Mouse (Mus musculus): Measurements from ENCODE around the gene Usp2.
A peak's percentile ranks its signal among the peaks of the same experiment; 100 is the strongest.
"Not testable (repeated sequence)": the region's sequence is repeated elsewhere in the genome, so short reads cannot be mapped to it uniquely, and the experiment has no call there.

The Usp2 gene

DNA sequence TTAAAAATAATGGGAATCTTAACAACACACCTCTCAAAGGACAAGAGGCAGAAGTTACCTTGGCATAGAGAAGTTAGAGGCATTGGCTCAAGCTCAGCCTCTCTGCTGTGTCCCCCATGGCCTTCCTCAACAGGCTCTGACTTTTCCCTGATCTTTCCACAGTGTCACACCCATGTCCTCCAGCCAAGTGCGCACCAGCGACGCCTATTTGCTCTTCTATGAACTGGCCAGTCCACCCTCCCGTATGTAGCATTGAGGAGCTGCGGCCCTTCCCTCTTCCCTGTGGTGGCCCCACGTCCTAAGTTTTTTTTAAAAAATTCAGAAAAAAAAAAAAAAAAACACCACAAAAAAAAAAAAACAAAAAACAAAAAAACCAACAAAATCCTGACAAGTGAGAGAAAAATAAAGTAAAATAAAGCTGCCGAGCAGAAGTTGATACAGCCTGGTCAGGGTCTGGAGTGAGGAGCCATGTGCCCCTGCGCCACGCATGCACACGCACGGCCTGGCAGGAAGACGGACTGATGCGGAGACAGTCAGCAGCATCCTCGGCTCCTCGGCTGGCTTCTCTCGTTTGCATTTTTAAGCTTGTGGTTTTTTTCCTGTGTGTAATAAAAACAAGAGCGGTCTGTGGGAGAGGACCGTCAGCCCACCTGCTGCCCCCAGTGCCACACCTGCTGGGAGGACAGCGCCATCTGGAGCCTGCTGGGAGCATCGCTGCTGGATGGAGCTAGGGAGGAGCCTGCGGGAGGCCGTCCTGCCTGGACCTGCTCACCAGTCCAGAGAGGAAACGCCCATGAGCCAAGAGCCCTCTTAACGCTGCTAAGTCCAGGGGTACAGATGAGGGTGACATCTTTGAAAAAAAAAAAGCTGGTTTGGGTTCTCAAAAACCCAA, 27.0 kb downstream of the Usp2 start:
- no peak for DNase-seq (ENCODE audit: low read depth, low spot score)

DNA sequence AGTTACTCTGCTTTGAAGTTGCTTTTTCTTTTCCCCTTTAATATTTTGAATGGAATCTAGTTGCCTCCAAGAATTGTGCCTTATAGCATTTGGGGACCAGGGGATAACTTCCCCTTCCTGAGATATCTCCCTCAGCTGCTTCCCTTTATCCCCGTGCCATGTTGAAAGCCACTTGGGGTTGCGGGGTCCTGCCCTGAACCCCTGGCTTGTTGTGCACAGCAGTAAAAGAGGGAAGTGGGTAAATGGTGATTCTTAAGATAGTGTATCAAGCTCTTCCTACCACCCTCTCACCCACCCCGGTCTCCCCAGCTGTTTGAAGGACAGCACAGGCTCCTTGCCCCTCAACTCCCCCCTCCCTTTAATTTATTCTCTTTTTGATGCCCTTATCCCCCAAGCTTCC, 27.9 kb downstream of the Usp2 start:
- DNase-seq (ENCODE audit: low read depth, low spot score), result no peak

DNA sequence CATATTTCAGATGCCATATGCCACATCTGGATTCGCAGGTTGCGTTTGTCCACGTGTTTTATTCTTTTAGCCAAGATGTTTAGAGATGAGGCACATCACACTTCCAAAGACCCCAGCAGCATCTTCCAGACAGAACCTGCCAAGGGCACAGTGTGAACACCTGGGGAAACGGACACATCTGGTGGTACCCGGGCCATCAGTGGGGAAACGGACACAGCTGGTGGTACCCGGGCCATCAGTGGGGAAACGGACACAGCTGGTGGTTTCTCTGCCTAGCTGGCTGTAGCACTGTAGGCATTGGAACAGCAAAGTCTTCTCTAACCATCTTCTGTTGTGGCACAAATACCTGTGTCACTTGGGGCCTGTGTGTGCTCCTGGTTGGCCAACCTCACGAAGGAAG, 29.0 kb downstream of the Usp2 start:
- no peak for DNase-seq (ENCODE audit: low read depth, low spot score)

DNA sequence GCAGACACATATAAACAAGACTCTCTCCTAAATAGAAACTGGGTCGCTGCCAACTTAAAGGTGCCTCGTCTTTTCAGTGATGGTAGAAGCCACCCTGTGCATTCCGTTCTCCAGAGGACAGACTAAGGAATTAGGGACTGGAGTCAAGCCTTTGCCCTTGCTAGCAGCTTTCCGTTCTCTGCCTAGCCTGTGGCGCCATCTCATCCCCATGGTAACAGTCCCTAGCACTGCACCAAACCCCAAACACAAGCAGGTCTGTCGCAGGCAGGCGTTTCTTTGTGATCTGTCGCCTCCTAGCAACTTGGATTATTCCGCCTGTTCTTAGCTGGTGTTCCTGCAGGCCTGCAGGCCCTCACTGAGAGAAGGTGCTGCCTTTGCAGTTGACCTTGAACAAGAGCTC, 29.7 kb downstream of the Usp2 start:
- no peak for DNase-seq (ENCODE audit: low read depth, low spot score)

DNA sequence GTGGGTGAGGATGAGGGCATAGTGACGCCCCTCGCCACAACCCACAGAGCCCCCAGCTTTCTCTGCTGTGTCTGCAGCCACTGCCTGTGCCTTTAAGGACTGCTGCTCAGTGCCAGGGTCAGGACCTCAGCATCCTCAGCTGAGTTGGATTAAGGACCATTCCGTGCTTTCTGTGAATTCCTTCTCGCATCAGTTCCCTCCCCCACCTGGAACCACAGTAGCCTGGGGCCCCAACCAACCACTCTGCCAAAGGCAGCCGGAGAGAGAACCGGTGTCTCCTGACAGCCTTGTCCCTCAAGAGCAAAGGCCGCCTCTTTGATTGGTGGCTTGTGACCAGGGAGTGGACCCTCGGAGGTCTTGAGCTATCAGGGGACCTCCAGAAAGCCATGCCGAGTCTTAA, 34.7 kb downstream of the Usp2 start, which contains the start of gene Mfrp:
Mfrp (plus strand) TSS at position 240 of the 400 bp plus-strand sequence.
- DNase-seq (ENCODE audit: low read depth, low spot score), result no peak

DNA sequence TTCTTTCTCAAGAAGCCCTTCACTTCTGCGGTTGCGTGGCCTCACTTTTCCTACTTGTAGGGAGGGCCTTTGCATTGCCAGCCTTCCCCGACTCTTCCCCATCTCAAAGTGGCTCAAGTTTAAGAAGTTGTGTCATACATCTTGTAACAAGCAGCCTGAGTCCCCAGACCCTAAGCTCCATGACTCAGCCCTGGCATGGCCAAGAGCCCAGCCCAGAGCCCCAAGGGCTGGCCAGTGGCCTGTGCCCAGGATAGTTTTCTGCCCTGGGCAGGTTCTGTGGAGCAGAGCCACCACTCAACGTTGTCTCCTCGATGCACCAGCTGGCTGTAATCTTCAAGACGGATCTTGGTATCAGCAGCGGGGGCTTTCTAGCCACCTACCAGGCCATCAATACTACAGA, 38.1 kb downstream of the Usp2 start:
- DNase-seq (ENCODE audit: low read depth, low spot score), result no peak

DNA sequence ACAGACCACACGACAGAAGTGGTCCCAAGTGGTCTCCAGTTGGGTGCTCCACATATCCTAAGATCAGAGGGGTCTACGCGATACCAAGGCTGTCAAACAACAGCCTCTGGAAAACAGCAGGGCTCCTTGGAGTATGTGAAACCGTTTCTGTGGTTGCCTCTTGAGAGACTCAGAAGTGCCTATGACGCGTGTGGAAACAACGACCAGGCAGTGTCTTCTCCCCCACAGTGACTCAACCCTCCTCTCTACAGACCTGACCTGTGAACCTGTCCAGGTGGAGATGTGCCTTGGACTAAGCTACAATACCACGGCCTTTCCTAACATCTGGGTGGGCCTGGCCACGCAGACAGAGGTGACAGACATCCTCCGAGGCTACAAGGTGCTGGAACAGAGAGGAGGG, 39.0 kb downstream of the Usp2 start:
- DNase-seq (ENCODE audit: low read depth, low spot score), result no peak

DNA sequence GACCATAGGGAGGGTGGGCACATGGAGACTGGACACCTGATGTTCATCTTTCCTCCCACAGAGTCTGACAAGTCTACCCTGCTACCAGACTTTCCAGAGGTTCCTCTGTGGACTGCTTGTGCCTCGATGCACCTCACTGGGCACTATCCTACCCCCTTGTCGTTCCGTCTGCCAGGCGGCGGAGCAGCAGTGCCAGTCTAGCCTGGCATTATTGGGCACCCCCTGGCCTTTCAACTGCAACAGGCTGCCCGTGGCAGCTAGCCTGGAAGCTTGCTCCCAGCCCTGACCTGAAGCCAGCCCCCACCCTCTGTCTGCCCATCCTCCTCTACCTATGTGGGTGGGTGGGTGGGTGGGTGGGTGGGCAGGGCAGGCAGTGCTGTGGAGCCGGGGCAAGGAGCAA, 39.4 kb downstream of the Usp2 start:
- no peak for DNase-seq (ENCODE audit: low read depth, low spot score)

DNA sequence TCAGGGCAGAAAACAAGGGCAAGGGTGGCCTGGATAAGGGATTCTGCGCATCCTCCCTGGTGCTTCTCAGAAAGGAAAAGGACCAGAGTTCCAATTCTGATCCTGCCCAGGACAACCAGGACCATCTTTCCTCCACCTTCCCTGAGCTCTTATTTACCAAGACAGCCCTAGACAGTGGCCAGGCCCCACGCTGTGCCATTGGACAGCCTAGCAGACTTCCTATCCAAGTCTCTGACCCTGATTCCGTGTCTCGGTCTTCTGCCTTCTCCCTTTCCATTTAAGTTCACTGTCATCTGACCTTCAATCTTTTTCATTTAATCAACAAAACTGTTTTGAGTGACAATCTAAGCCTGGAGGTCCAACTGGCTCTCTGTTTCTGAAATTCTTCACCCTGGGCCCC, 39.8 kb downstream of the Usp2 start:
- no peak for DNase-seq (ENCODE audit: low read depth, low spot score)

DNA sequence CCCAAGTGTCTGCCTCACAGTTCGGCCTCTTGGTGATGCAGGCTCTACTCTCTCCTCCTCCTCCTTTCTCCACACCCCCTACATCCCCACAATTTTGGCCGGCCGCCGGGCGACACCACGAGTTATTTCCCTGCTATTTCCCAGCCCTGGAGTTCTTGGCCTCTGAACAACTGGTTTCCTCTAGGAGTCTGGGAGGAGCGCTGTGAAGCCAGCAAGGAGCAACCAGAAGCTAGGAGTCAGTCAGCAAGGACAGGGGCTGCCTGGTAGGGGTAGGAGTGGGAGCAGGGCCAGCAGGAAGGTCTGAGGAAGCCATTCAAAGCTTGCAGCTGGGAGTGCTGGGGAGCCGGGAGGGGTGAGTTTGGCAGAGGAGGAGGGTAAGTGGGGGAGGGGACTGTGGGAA, 40.3 kb downstream of the Usp2 start, which contains the start of gene C1qtnf5:
C1qtnf5 (plus strand) TSS at position 136 of the 400 bp plus-strand sequence.
- DNase-seq (ENCODE audit: low read depth, low spot score), result no peak

DNA sequence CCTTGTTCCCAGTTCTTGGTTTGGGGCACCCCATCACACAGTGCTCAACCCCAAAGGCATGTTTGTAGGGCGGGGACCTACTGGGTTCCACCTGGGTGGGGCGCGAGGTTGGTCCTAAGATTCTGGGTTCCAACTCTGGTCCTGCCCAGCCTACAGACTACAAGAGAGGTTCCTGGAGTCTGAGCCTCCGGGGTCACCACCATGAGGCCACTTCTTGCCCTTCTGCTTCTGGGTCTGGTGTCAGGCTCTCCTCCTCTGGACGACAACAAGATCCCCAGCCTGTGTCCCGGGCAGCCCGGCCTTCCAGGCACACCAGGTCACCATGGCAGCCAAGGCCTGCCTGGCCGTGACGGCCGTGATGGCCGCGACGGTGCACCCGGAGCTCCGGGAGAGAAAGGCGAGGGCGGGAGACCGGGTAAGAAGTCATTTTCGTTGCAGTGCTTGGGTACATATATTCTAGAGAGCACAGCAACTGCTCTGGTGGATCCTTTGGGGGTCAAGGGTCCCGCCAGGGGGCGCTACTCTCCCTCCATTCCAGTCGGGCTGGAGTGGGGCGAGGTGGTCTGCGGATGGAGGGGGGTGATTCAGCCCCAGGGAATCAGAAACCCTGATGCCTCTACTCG, 40.8 kb downstream of the Usp2 start:
- no peak for DNase-seq (ENCODE audit: low read depth, low spot score)

DNA sequence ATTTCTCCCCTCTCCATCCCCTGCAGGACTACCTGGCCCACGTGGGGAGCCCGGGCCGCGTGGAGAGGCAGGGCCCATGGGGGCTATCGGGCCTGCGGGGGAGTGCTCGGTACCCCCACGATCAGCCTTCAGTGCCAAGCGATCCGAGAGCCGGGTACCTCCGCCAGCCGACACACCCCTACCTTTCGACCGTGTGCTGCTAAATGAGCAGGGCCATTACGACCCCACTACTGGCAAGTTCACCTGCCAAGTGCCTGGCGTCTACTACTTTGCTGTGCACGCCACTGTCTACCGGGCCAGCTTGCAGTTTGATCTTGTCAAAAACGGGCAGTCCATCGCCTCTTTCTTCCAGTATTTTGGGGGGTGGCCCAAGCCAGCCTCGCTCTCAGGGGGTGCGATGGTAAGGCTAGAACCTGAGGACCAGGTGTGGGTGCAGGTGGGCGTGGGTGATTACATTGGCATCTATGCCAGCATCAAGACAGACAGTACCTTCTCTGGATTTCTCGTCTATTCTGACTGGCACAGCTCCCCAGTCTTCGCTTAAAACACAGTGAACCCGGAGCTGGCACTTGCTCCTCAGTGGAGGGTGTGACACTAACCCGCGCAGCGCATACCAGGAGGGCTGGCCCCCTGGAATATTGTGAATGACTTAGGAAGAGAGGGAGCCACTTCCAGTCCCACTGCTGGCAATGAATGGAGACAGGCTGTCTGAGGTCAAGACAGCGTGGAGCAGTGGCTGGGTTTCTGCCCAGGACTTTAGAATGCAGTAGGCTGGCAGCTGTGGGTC, 41.6 kb downstream of the Usp2 start:
- no peak for DNase-seq (ENCODE audit: low read depth, low spot score)

DNA sequence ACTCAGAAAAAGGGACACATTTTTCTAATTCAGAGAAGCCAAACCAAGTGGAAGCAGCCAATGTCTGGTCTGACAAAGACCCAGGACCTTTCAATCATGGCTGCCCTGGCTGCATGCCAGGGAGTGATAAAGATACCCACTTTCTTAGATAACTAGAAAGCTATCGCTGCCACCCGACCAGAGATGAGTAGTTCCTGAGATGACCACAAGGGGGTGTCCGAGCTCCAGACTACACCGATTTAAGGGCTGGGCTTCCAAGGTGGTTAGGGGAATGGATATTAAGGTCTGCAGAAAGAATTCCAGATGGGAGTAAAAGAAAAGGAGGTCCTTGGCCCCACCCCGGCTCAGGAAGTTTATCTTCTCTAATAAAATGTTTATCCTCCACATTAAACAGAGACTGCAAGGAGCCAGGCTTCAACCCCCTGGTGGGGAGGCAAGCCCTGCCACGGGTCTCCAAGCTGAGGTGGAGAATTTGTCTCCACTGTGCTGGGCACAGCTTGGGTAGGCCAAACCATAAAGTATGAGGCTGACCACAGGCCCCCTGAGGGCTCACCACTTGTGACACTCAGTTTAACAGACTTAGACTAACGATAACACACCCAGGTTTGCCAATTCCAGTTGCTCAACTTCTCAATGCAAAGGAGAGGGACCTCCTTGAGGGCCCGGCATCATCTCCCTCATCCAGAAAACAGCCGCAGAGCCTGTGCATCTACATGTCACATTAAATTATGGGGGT, 42.7 kb downstream of the Usp2 start:
- DNase-seq (ENCODE audit: low read depth, low spot score), result no peak

DNA sequence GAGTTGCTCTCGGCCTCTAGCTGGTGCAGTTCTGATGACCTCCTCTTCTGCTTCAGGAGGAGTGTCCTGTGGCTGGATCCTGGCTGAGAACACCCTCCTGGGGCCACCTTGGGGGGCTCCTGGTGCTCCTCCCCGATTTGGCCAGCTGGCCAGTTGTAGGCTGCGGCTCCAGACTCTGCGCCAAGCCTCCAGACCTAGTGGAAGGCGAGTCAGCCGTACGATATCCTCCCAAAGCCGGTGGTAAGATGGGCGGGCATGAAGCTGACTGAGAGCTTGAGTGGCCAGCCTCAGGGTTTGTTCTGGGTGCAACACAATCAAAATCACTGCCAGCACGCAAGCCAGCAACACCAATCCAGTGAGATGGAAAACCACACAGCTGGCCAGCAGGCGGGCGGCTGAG, 45.1 kb downstream of the Usp2 start:
- DNase-seq (ENCODE audit: low read depth, low spot score), result not testable (repeated sequence)

DNA sequence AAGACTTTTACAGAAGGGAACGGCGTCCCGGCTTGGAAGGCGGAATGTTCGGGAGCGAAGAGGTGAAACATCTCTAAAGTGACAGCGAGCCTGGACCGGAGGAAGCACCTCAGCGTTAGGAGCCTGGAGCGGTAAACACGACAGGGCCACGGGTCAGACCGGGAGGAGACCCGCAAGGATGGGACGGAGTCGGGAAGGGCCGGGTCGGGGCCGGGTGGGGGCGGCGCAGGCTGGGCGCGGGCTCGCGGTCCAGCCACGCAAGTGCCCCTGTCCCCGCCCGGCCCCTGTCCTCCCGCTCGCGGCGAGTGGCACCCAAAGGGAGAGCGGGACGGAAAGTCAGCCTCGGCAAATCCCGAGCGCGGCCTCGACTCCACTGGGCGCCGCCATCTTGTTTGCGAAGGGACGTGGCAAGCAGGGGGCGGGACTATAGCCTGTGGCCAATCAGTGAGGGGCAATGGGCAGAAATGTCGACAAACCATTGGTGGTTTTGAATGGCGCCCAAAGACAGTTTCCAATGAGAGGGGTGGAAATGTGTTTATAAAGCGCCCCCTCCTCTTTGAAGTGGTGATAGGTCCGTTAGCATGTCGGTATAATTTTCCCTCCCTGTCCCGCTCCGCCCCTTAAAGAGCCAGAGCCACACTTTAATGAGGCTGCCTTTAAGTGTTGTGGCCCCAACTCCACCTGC, 46.4 kb downstream of the Usp2 start, which contains the start of the genes Gm49380 and Rnf26:
Gm49380 (minus strand) TSS at position 396 of the 685 bp plus-strand sequence.
Rnf26 (minus strand) TSS at position 413 of the 685 bp plus-strand sequence.
- peak; percentile 99 for DNase-seq (ENCODE audit: low read depth, low spot score)

DNA sequence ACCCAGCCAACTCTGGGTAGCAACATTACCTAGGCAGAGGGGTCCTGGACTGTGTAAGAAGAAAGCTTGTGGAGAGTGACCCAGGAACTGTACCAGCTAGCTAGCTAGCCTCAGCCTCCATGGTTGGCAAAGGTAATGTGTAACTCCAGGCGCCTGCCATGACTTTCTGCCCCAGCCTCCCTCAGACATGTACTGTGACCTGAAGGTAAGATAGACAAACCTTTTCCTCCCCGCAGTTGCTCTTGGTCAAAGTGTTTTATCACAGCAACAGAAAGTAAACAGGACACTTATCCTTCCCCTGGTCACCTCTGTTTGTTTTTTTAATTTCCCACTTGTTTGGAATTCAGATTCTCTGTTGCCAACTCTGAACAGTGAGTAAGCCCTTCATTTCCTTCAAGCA, 47.6 kb downstream of the Usp2 start:
- DNase-seq (ENCODE audit: low read depth, low spot score), result no peak

DNA sequence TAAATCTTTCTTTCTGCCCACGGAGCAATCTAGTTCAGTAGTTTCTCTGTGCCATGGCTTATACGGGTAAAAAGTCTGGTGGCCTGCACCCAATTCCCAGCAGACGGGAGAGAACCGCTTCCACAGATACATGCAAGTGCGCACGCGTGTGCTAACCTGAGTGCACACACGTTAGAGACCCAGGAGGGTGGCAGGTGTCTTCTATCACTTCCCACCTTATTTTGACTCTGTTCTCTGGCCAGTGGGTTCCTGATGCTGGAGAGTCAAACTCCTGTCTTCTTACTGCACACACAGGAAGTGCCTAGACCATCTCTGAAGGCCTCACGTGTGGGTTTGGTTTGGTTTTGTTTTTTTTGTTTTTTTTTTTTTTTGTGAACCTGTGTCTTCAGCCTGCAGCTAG, 48.8 kb downstream of the Usp2 start:
- no peak for DNase-seq (ENCODE audit: low read depth, low spot score)

DNA sequence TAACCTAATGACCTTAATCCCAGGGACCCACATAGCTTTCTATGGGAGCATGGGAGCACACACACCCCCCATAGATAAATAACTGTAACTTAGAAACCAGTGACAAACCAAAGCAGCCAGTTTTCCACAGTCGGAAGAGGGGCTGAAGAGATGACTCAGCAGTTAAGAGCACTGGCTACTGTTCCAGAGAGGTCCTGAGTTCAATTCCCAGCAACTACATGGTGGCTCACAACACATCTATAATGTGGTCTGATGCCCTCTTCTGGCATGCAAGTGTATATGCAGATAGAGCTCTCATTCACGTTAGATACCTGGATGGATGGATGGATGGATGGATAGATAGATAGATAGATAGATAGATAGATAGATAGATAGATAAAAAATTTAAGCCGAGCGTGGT, 49.4 kb downstream of the Usp2 start:
- DNase-seq (ENCODE audit: low read depth, low spot score), result no peak

DNA sequence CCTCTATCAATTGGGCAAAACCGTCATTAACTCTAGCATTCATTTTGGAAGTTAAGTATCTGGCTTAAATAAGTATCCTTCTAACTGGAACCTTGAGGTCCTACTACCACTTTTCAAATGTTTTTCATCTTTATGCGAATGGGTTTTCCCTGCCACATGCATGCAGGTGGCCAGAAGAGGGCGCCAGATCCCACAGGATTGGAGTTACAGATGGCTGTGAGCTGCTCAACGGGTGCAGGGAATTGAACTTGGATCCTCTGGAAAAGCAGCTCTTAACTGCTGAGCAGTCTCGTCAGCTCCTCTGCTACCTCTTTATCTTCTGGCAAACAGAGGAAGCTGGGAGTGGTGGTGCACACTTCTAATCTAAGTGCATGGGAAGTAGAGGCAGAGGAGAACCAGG, 52.2 kb downstream of the Usp2 start:
- DNase-seq (ENCODE audit: low read depth, low spot score), result no peak

DNA sequence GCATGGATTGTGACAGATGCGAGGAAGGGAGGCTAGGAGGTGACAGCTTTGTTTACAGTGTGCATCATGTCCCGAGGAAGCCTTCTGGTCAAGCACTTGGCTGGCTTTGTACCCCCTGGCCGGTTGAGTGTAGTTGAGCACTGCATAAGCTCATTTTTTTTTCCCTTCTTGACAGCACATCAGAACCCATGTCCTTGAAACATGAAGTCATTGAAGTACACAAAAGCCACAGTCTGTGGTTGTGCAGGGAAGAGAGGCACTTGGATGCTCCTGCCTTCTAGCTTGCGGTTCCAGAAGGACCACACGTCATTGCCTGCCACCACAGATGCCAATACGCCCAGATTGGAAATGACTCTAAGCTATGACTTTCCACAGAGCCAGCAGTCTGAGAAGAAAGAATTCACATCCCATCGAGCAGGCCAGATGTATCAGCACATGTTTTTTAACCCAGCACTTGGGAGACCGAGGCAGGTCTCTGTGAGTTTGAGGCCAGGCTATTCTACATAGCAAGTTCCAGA, 53.2 kb downstream of the Usp2 start:
- no peak for DNase-seq (ENCODE audit: low read depth, low spot score)

DNA sequence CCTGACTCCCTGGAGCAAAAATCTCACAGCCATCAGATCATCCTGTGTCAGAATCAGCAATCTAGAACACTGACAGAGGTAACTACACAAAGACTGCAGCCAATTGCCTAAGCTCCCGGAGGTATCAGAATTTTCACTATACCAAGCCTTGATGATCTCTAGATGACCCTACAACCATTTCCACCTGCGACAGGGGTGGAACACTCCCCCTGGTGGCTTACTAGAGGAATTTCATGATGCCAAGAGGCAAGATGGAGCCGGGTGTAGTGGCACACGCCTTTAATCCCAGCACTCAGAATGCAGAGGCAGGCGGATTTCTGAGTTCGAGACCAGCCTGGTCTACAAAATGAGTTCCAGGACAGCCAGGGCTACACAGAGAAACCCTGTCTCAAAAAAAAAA, 57.5 kb downstream of the Usp2 start:
- no peak for DNase-seq (ENCODE audit: low read depth, low spot score)
